Mouse (Mus musculus): ENCODE data around the gene Gm45194. TPM values are rescaled to one million over a fixed set of nuclear protein-coding genes. Genes with fewer than 3 reads are reported as not detected.

Gene Gm45194
- total and polyA plus RNA-seq, 2 experiments from 2014 or later: not detected

DNA sequence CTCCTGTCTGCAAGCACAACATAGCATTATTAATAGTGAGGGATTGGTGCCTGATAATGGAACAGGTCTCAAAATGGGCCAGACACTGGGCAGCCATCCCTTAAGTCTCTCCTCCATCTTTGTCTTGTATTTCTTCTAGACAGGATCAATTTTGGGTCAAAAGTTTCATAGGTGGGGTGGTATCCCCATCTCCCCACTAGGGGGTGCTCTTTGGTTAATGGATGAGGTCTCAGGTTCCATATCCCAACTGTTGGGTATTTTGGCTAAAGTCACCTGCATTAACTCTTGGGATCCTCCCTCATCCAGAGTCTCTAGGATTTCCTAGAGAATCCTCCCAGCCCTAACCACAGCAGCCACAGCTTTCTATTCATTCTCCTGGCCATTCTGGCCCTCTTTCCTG, 26.2 kb downstream of the Gm45194 start:
- Histone ChIP-seq H3K27ac (ENCODE audit: low read depth) (no peak overlapping the region), H3K9ac (replicated peaks; ENCODE audit: low read depth, low read length) (no peak overlapping the region), H3K9me3 (replicated peaks; ENCODE audit: control insufficient read depth, low read length) (no peaks in the 10 kb centered on the region), H3K27me3 (ENCODE audit: control insufficient read depth, insufficient read depth, low read length) (no peaks in the 10 kb centered on the region), H3K4me1 (ENCODE audit: control insufficient read depth, insufficient read depth) (no peaks in the 10 kb centered on the region), H3K4me2 (ENCODE audit: low read depth, low read length) (no peak overlapping the region), H3K4me3 (ENCODE audit: low read depth, low read length) (no peak overlapping the region), H3K36me3 (replicated peaks; ENCODE audit: control insufficient read depth, insufficient read depth, low read length) (no peaks in the 10 kb centered on the region)
- TF ChIP-seq CTCF (IDR thresholded peaks at IDR 0.05; ENCODE audit: low read depth): no peak
- no peak for TF ChIP-seq EP300 (IDR thresholded peaks at IDR 0.05; ENCODE audit: low read depth)
- ATAC-seq (ENCODE audit: insufficient read depth, low read depth) (no peak), DNase-seq (ENCODE audit: low spot score) (no peak)

DNA sequence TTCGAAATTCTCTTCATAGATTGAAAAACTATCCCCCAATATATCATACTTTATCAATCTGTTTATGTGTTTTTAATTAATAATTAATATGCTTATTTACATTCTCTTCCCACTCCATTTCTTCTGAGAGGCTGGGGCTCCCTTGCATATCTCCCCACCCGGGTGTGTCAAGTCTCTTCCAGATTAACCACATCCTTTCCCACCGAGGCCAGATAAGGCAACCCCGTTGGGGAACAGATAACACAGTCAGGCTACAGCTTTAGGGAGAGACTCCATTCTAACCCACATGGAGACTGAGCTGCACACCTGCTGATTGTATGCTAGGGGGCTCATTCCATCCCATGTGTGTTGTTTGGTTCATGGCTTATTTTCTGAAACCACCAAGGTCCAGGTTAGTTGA, 69.7 kb downstream of the Gm45194 start:
- H3K27me3 ChIP-seq (ENCODE audit: control insufficient read depth, insufficient read depth, low read length): no peaks in the 10 kb centered on the region
- no peak overlapping the region for H3K9ac ChIP-seq (replicated peaks; ENCODE audit: low read depth, low read length)
- ATAC-seq (ENCODE audit: insufficient read depth, low read depth): no peak
- no peaks in the 10 kb centered on the region for H3K4me1 ChIP-seq (ENCODE audit: control insufficient read depth, insufficient read depth)
- H3K4me3 ChIP-seq (ENCODE audit: low read depth, low read length): no peak overlapping the region
- H3K4me2 ChIP-seq (ENCODE audit: low read depth, low read length): no peak overlapping the region
- TF ChIP-seq CTCF (IDR thresholded peaks at IDR 0.05; ENCODE audit: low read depth) (no peak), EP300 (IDR thresholded peaks at IDR 0.05; ENCODE audit: low read depth) (no peak)
- WGBS: 38% methylated on average over 4 of the region's 4 CpGs
- H3K9me3 ChIP-seq (replicated peaks; ENCODE audit: control insufficient read depth, low read length): no peaks in the 10 kb centered on the region
- H3K36me3 ChIP-seq (replicated peaks; ENCODE audit: control insufficient read depth, insufficient read depth, low read length): no peaks in the 10 kb centered on the region
- no peak overlapping the region for H3K27ac ChIP-seq (ENCODE audit: low read depth)
- no peak for DNase-seq (ENCODE audit: low spot score)

DNA sequence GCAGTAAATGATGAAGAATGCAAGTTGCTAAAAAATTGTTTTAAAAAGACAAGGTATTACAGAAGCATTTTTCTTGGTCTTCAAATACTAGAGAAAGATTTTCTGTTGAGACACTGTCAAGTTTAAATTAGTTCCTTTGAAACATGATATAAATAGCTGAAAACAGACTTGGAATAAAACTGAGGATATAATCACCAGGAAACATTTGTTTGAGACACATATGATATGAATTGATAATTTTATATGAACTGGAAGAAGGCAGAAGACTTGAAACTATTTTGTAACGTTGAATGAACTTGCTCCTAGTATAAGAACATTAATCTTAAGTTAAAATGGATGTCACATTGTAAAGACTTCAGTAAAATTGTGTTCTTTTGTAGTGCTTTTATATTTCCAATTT, 108.5 kb downstream of the Gm45194 start:
- H3K9me3 ChIP-seq (replicated peaks; ENCODE audit: control insufficient read depth, low read length): no peaks in the 10 kb centered on the region
- DNase-seq (ENCODE audit: low spot score) (no peak), ATAC-seq (ENCODE audit: insufficient read depth, low read depth) (no peak)
- H3K4me1 ChIP-seq (ENCODE audit: control insufficient read depth, insufficient read depth): no peaks in the 10 kb centered on the region
- TF ChIP-seq EP300 (IDR thresholded peaks at IDR 0.05; ENCODE audit: low read depth): no peak
- H3K4me3 ChIP-seq (ENCODE audit: low read depth, low read length): no peak overlapping the region
- H3K9ac ChIP-seq (replicated peaks; ENCODE audit: low read depth, low read length): no peak overlapping the region
- H3K27ac ChIP-seq (ENCODE audit: low read depth): no peak overlapping the region
- no peaks in the 10 kb centered on the region for H3K27me3 ChIP-seq (ENCODE audit: control insufficient read depth, insufficient read depth, low read length)
- WGBS: 13% methylated on average over 1 of the region's 1 CpGs
- no peaks in the 10 kb centered on the region for H3K36me3 ChIP-seq (replicated peaks; ENCODE audit: control insufficient read depth, insufficient read depth, low read length)
- no peak overlapping the region for H3K4me2 ChIP-seq (ENCODE audit: low read depth, low read length)

DNA sequence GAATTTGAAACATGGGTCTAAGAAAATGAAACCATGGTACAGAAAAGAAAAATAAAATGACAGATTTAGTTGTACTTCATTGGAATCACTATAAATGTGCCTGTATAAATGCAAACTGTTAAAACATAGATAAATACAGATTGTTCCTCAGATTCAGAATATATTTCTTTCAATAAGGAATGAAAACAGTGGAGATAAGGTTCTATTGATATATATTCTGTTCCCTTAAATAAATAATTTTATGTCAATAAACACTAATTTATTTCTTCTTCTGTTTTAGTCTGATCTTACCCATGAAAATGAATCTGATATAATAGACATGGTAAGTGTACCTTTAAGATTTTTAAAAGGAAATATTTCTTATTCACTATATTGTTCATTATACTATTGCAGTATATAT, 119.5 kb downstream of the Gm45194 start, which contains the start of gene Tex16:
Tex16 (plus strand) TSS at position 301 of the 400 bp plus-strand sequence.
- Histone ChIP-seq H3K4me2 (ENCODE audit: low read depth, low read length) (no peak within 1 kb of the TSS), H3K9me3 (replicated peaks; ENCODE audit: control insufficient read depth, low read length) (no peaks in the 10 kb centered on the region), H3K27me3 (ENCODE audit: control insufficient read depth, insufficient read depth, low read length) (no peaks in the 10 kb centered on the region), H3K27ac (ENCODE audit: low read depth) (no peak within 1 kb of the TSS), H3K36me3 (replicated peaks; ENCODE audit: control insufficient read depth, insufficient read depth, low read length) (no peaks in the 10 kb centered on the region), H3K4me1 (ENCODE audit: control insufficient read depth, insufficient read depth) (no peaks in the 10 kb centered on the region), H3K9ac (replicated peaks; ENCODE audit: low read depth, low read length) (no peak within 1 kb of the TSS), H3K4me3 (ENCODE audit: low read depth, low read length) (no peak within 1 kb of the TSS)
- no peak for ATAC-seq (ENCODE audit: insufficient read depth, low read depth)
- no peak for TF ChIP-seq CTCF (IDR thresholded peaks at IDR 0.05; ENCODE audit: low read depth)
- DNase-seq (ENCODE audit: low spot score): no peak

DNA sequence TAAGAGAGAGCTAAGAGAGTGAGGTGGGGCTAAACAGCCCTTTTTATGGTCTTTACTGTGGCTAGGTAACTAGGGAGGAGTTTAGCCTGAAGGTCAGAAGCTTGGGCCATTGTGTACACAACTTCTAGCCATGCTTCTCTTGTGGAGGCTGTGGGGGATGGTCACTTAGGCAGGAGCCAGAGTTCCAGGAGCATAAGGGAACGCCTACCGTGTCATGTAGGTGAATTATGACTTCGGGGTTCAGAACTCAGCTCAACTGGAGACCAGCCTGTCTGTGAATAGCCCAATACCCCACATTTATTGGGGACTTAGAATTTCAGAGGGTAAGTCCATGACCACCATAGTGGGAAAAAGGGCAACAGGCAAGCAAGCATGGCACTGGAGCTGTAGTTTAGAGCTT, 347.6 kb downstream of the Gm45194 start, which contains the start of gene 4933403O08Rik:
4933403O08Rik (plus strand) TSS at position 301 of the 400 bp plus-strand sequence.
- TF ChIP-seq CTCF (IDR thresholded peaks at IDR 0.05; ENCODE audit: low read depth) (no peak), EP300 (IDR thresholded peaks at IDR 0.05; ENCODE audit: low read depth) (no peak)
- 89% methylated on average over 3 of the region's 3 CpGs for WGBS
- ATAC-seq (ENCODE audit: insufficient read depth, low read depth): no peak

DNA sequence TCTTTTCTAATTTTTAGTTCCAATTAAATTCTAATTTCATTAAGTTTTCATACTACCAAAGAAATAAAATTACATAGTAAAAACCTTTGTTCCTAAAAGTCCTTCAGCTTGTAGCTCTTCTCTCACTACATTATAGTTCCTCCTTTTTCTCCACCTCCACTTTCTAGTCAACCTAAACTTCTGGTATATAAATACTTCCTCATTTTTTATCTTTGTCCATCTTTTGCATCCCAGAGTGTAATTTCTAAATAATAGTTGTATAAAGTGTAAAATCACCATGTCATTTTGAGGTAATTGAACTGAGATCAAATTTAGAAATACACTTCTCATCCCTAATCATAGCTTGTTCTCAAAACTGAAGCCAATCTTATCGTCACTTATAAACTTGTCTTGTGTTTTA, 351.7 kb downstream of the Gm45194 start:
- DNase-seq (ENCODE audit: low spot score): no peak
- TF ChIP-seq CTCF (IDR thresholded peaks at IDR 0.05; ENCODE audit: low read depth) (no peak), EP300 (IDR thresholded peaks at IDR 0.05; ENCODE audit: low read depth) (no peak)
- Histone ChIP-seq H3K4me3 (ENCODE audit: low read depth, low read length) (no peak overlapping the region), H3K4me2 (ENCODE audit: low read depth, low read length) (no peak overlapping the region), H3K36me3 (replicated peaks; ENCODE audit: control insufficient read depth, insufficient read depth, low read length) (no peaks in the 10 kb centered on the region), H3K27me3 (ENCODE audit: control insufficient read depth, insufficient read depth, low read length) (no peaks in the 10 kb centered on the region), H3K9me3 (replicated peaks; ENCODE audit: control insufficient read depth, low read length) (no peaks in the 10 kb centered on the region), H3K9ac (replicated peaks; ENCODE audit: low read depth, low read length) (no peak overlapping the region), H3K27ac (ENCODE audit: low read depth) (no peak overlapping the region), H3K4me1 (ENCODE audit: control insufficient read depth, insufficient read depth) (no peaks in the 10 kb centered on the region)
- WGBS: 62% methylated on average over 1 of the region's 1 CpGs
- ATAC-seq (ENCODE audit: insufficient read depth, low read depth): no peak

More for the DNA sequence above, 347.6 kb downstream of the Gm45194 start, which contains the start of gene 4933403O08Rik:
- H3K27ac ChIP-seq (ENCODE audit: low read depth): no peak within 1 kb of the TSS
- H3K36me3 ChIP-seq (replicated peaks; ENCODE audit: control insufficient read depth, insufficient read depth, low read length): no peaks in the 10 kb centered on the region
- no peaks in the 10 kb centered on the region for H3K4me1 ChIP-seq (ENCODE audit: control insufficient read depth, insufficient read depth)
- no peaks in the 10 kb centered on the region for H3K9me3 ChIP-seq (replicated peaks; ENCODE audit: control insufficient read depth, low read length)
- no peak within 1 kb of the TSS for H3K4me2 ChIP-seq (ENCODE audit: low read depth, low read length)
- no peak within 1 kb of the TSS for H3K4me3 ChIP-seq (ENCODE audit: low read depth, low read length)
- no peak within 1 kb of the TSS for H3K9ac ChIP-seq (replicated peaks; ENCODE audit: low read depth, low read length)
- no peak for DNase-seq (ENCODE audit: low spot score)
- H3K27me3 ChIP-seq (ENCODE audit: control insufficient read depth, insufficient read depth, low read length): no peaks in the 10 kb centered on the region

All from heart, postnatal 0 days (tissue).